Comparison of ENCODE assay signal across 8 mouse cellular contexts in genomic region chr16:52452477-52452831, GRCm38 (mm10). TPM values are rescaled to one million over a fixed set of nuclear protein-coding genes. Genes with fewer than 3 reads are reported as not detected.
DNase-seq lines count a peak whose midpoint lies in the region; ATAC-seq and TF ChIP-seq lines count a peak whose summit lies in the region.

No protein-coding gene starts in this region.

- no peak for TF ChIP-seq POLR2A in thymus, adult 2 months (IDR thresholded peaks at IDR 0.05; ENCODE audit: control insufficient read depth, extremely low read depth, insufficient read depth, low read length, poor library complexity)

- peaks cover 17% of the 10 kb centered on the region; the same call in 1 of the 2 replicates for H3K27me3 ChIP-seq in thymus, adult 2 months (ENCODE audit: control insufficient read depth, insufficient read depth, low read length)
- peaks cover 25% of the 10 kb centered on the region for H3K27me3 ChIP-seq in midbrain, embryonic 12.5 days

- H3K9me3 ChIP-seq in midbrain, embryonic 12.5 days: no peaks in the 10 kb centered on the region

- no peaks in the 10 kb centered on the region for H3K36me3 ChIP-seq in thymus, adult 2 months (ENCODE audit: control insufficient read depth, insufficient read depth, low read length)
- H3K36me3 ChIP-seq in midbrain, embryonic 12.5 days: no peaks in the 10 kb centered on the region

- peak; percentile 0 for ATAC-seq in inflammation-experienced regulatory T-cells, adult 6 months
- ATAC-seq in midbrain, embryonic 12.5 days (ENCODE audit: low FRiP score, low read depth): peak; percentile 2

- peak overlapping the region; percentile 73 for H3K4me2 ChIP-seq in midbrain, embryonic 12.5 days (replicated peaks)

- peak overlapping the region; percentile 81 for H3K4me3 ChIP-seq in gastrocnemius, adult 2 months
- peak overlapping the region; percentile 36 for H3K4me3 ChIP-seq in thymus, adult 2 months (ENCODE audit: control insufficient read depth, insufficient read depth, low read length)
- H3K4me3 ChIP-seq in midbrain, embryonic 12.5 days: peak overlapping the region; percentile 53

- no peak for TF ChIP-seq CTCF in gastrocnemius, adult 2 months (IDR thresholded peaks at IDR 0.05)
- TF ChIP-seq CTCF in thymus, adult 2 months (IDR thresholded peaks at IDR 0.05; ENCODE audit: borderline replicate concordance, control insufficient read depth, extremely low read depth, insufficient read depth, low read length, poor library complexity): no peak

- H3K9ac ChIP-seq in midbrain, embryonic 12.5 days (replicated peaks): peak overlapping the region; percentile 51

- DNase-seq in gastrocnemius, adult 2 months: peak; percentile 16
- no peak for DNase-seq in gastrocnemius, postnatal 36 days
- no peak for DNase-seq in thymus, adult 2 months
- DNase-seq in thymus, postnatal 25 days: no peak
- DNase-seq in spleen, postnatal 36 days (ENCODE audit: low spot score in 2 of 2): no peak
- no peak for DNase-seq in ovary, postnatal 14 days (ENCODE audit: low spot score)

- intact Hi-C loops in gastrocnemius, adult 2 months (cut with DNase I): no loop called here
- intact Hi-C loops in gastrocnemius, postnatal 36 days (cut with DNase I): no loop called here

- WGBS in thymus, adult 2 months: under 1% methylated on average over 26 of the region's 26 CpGs
- WGBS in midbrain, embryonic 12.5 days: 0% methylated on average over 17 of the region's 26 CpGs

- peaks cover 33% of the 10 kb centered on the region for H3K4me1 ChIP-seq in thymus, adult 2 months (replicated peaks; ENCODE audit: control insufficient read depth, insufficient read depth, low read length)
- H3K4me1 ChIP-seq in midbrain, embryonic 12.5 days: peaks cover 34% of the 10 kb centered on the region

- peak overlapping the region; percentile 46; the same call in 1 of the 2 replicates for H3K27ac ChIP-seq in gastrocnemius, adult 2 months
- no peak overlapping the region for H3K27ac ChIP-seq in thymus, adult 2 months (ENCODE audit: control insufficient read depth, insufficient read depth, low read length)
- peak overlapping the region; percentile 39; the same call in 1 of the 2 replicates for H3K27ac ChIP-seq in midbrain, embryonic 12.5 days (replicated peaks)

RNA-seq across cellular contexts. Expression of gene Alcam, which starts 1.4 kb away (rescaled TPM):
- total RNA-seq in gastrocnemius, adult 2 months (2021): under 1 TPM; 0.31 to 0.59 TPM
- 1 to 10 TPM in 1 of 2 experiments, under 1 TPM in 1; 0.82 to 1.1 TPM for total RNA-seq in gastrocnemius, postnatal 36 days (2021)
- polyA plus RNA-seq in thymus, adult 2 months (2012; rRNA removed): 7.3 and 7.7 TPM in 2 replicates
- polyA plus RNA-seq in inflammation-experienced regulatory T-cells, adult 6 months (2017; shearing (Covaris generic)): 10 to 100 TPM in 1 of 3 experiments, 1 to 10 TPM in 2; 5.1 to 10.4 (median 7.9) TPM
- 22.5 and 37.7 TPM in 2 replicates for polyA plus RNA-seq in midbrain, embryonic 12.5 days (2016; fragmentation: Nextera tagmentation; extraction: Ambion mirVana)
